Mouse (Mus musculus): ENCODE results near the gene 1700029J07Rik. TPM values are rescaled to one million over a fixed set of nuclear protein-coding genes. Genes with fewer than 3 reads are reported as not detected.

The 1700029J07Rik gene
- polyA plus RNA-seq, 1 experiment, result not detected

- H3K27ac ChIP-seq (ENCODE audit: insufficient read depth, low read depth, low read length), result peak overlapping the region; percentile 98
Measured at GRCm38 (mm10) chr8:45999784-46000705, 25.0 kb upstream of the 1700029J07Rik start.

GRCm38 (mm10) chr8:45999138-45999783 is 24.2 kb upstream of the 1700029J07Rik start, which contains the start of gene Lrp2bp:
Gene Lrp2bp (plus strand): TSS chr8:45999303.
- Histone ChIP-seq H3K27ac (ENCODE audit: insufficient read depth, low read depth, low read length) (peak within 1 kb of the TSS; percentile 98), H3K4me1 (ENCODE audit: control insufficient read depth, insufficient read depth, low read length) (peaks cover 4% of the 10 kb centered on the region), H3K4me3 (ENCODE audit: insufficient read depth, low read depth, low read length) (peak within 1 kb of the TSS; percentile 63)
- TF ChIP-seq POLR2A (IDR thresholded peaks at IDR 0.05; ENCODE audit: insufficient read depth, low read depth, low read length) (no peak), CTCF (IDR thresholded peaks at IDR 0.05; ENCODE audit: insufficient read depth, low read depth, low read length) (no peak)
- 3% methylated on average over 22 of the region's 22 CpGs for WGBS

More at GRCm38 (mm10) chr8:45999784-46000705, 25.0 kb upstream of the 1700029J07Rik start:
- H3K4me3 ChIP-seq (ENCODE audit: insufficient read depth, low read depth, low read length), result peak overlapping the region; percentile 63
- peaks cover 4% of the 10 kb centered on the region for H3K4me1 ChIP-seq (ENCODE audit: control insufficient read depth, insufficient read depth, low read length)
- peak; percentile 98 for TF ChIP-seq POLR2A (IDR thresholded peaks at IDR 0.05; ENCODE audit: insufficient read depth, low read depth, low read length)
- 0 out of 2 replicates have a peak, but pooled peaks have one; percentile 15 for TF ChIP-seq CTCF (IDR thresholded peaks at IDR 0.05; ENCODE audit: insufficient read depth, low read depth, low read length)
- under 1% methylated on average over 55 of the region's 55 CpGs for WGBS

GRCm38 (mm10) chr8:45998228-45998627 is 23.2 kb upstream of the 1700029J07Rik start:
- Histone ChIP-seq H3K27ac (ENCODE audit: insufficient read depth, low read depth, low read length) (no peak overlapping the region), H3K4me1 (ENCODE audit: control insufficient read depth, insufficient read depth, low read length) (peaks cover 4% of the 10 kb centered on the region), H3K4me3 (ENCODE audit: insufficient read depth, low read depth, low read length) (no peak overlapping the region)
- WGBS, result 89% methylated on average over 2 of the region's 2 CpGs
- TF ChIP-seq POLR2A (IDR thresholded peaks at IDR 0.05; ENCODE audit: insufficient read depth, low read depth, low read length), result no peak
- no peak for TF ChIP-seq CTCF (IDR thresholded peaks at IDR 0.05; ENCODE audit: insufficient read depth, low read depth, low read length)

- no peak overlapping the region for H3K4me3 ChIP-seq (ENCODE audit: insufficient read depth, low read depth, low read length)
- H3K4me1 ChIP-seq (ENCODE audit: control insufficient read depth, insufficient read depth, low read length), result peaks cover 4% of the 10 kb centered on the region
- no peak for TF ChIP-seq POLR2A (IDR thresholded peaks at IDR 0.05; ENCODE audit: insufficient read depth, low read depth, low read length)
- TF ChIP-seq CTCF (IDR thresholded peaks at IDR 0.05; ENCODE audit: insufficient read depth, low read depth, low read length), result no peak
- no peak overlapping the region for H3K27ac ChIP-seq (ENCODE audit: insufficient read depth, low read depth, low read length)
- 89% methylated on average over 3 of the region's 3 CpGs for WGBS
Measured at GRCm38 (mm10) chr8:45995576-45995975, 20.5 kb upstream of the 1700029J07Rik start.

- no peak overlapping the region for H3K27ac ChIP-seq (ENCODE audit: insufficient read depth, low read depth, low read length)
- H3K4me3 ChIP-seq (ENCODE audit: insufficient read depth, low read depth, low read length), result no peak overlapping the region
- TF ChIP-seq CTCF (IDR thresholded peaks at IDR 0.05; ENCODE audit: insufficient read depth, low read depth, low read length) (no peak), POLR2A (IDR thresholded peaks at IDR 0.05; ENCODE audit: insufficient read depth, low read depth, low read length) (no peak)
- 92% methylated on average over 2 of the region's 2 CpGs for WGBS
- H3K4me1 ChIP-seq (ENCODE audit: control insufficient read depth, insufficient read depth, low read length), result peaks cover 3% of the 10 kb centered on the region; the same call in 1 of the 2 replicates
Measured at GRCm38 (mm10) chr8:45994111-45994510, 19.1 kb upstream of the 1700029J07Rik start.

GRCm38 (mm10) chr8:45990631-45991310 is 15.7 kb upstream of the 1700029J07Rik start:
- no peak for TF ChIP-seq POLR2A (IDR thresholded peaks at IDR 0.05; ENCODE audit: insufficient read depth, low read depth, low read length)
- TF ChIP-seq CTCF (IDR thresholded peaks at IDR 0.05; ENCODE audit: insufficient read depth, low read depth, low read length), result no peak
- no peak overlapping the region for H3K4me3 ChIP-seq (ENCODE audit: insufficient read depth, low read depth, low read length)
- 95% methylated on average over 4 of the region's 4 CpGs for WGBS
- H3K27ac ChIP-seq (ENCODE audit: insufficient read depth, low read depth, low read length), result no peak overlapping the region
- H3K4me1 ChIP-seq (ENCODE audit: control insufficient read depth, insufficient read depth, low read length), result no peaks in the 10 kb centered on the region

- Histone ChIP-seq H3K4me1 (ENCODE audit: control insufficient read depth, insufficient read depth, low read length) (no peaks in the 10 kb centered on the region), H3K27ac (ENCODE audit: insufficient read depth, low read depth, low read length) (no peak overlapping the region), H3K4me3 (ENCODE audit: insufficient read depth, low read depth, low read length) (no peak overlapping the region)
- WGBS, result 64% methylated on average over 2 of the region's 2 CpGs
- TF ChIP-seq CTCF (IDR thresholded peaks at IDR 0.05; ENCODE audit: insufficient read depth, low read depth, low read length), result no peak
- no peak for TF ChIP-seq POLR2A (IDR thresholded peaks at IDR 0.05; ENCODE audit: insufficient read depth, low read depth, low read length)
Measured at GRCm38 (mm10) chr8:45988189-45988588, 13.1 kb upstream of the 1700029J07Rik start.

GRCm38 (mm10) chr8:45986665-45987064 is 11.6 kb upstream of the 1700029J07Rik start:
- Histone ChIP-seq H3K4me1 (ENCODE audit: control insufficient read depth, insufficient read depth, low read length) (no peaks in the 10 kb centered on the region), H3K4me3 (ENCODE audit: insufficient read depth, low read depth, low read length) (no peak overlapping the region), H3K27ac (ENCODE audit: insufficient read depth, low read depth, low read length) (no peak overlapping the region)
- 80% methylated on average over 3 of the region's 3 CpGs for WGBS
- TF ChIP-seq CTCF (IDR thresholded peaks at IDR 0.05; ENCODE audit: insufficient read depth, low read depth, low read length) (no peak), POLR2A (IDR thresholded peaks at IDR 0.05; ENCODE audit: insufficient read depth, low read depth, low read length) (no peak)

All from olfactory bulb, adult 2 months (tissue).